Mouse (Mus musculus) spleen, adult 2 months (tissue): ENCODE measurements at regions not wholly inside any gene's neighbourhood (a gene's known extent, or its start where the extent isn't known, plus 50 kb on each side); places are given as distances from the start of the nearest gene placed in this dataset.

ENCODE experiments used
- DNase-seq, 2 experiments: peaks; one replicate each; pipeline versions ENCODE4 v3.0.0 to v3.0.0-alpha.2; 2012 to 2021; ENCODE audit warnings: low spot score in 2 of 2, low read depth in 1 of 2
- H3K27ac ChIP-seq: fragments of 200-500 bp; 2 replicates; pipeline ENCODE4 v1.5.1; 2012; ENCODE audit warnings: low read length, inconsistent platforms; ENCODE audit not compliant: insufficient read depth
- H3K27me3 ChIP-seq: fragments of 200-500 bp; 2 replicates; pipeline ENCODE4 v1.6.1; 2012; ENCODE audit warnings: mild to moderate bottlenecking, moderate library complexity, low read length, inconsistent platforms; ENCODE audit not compliant: control insufficient read depth, insufficient read depth
- H3K36me3 ChIP-seq: fragments of 200-500 bp; 2 replicates; pipeline ENCODE4 v1.6.1; 2012; ENCODE audit warnings: mild to moderate bottlenecking, low read length, inconsistent platforms; ENCODE audit not compliant: control insufficient read depth, insufficient read depth
- H3K4me1 ChIP-seq: fragments of 200-500 bp; 2 replicates; pipeline ENCODE4 v1.6.1; 2011; ENCODE audit warnings: inconsistent platforms; ENCODE audit not compliant: control insufficient read depth, insufficient read depth, insufficient read length
- H3K4me3 ChIP-seq: fragments of 200-500 bp; 2 replicates; pipeline ENCODE4 v1.5.1; 2011; ENCODE audit warnings: mild to moderate bottlenecking, inconsistent platforms; ENCODE audit not compliant: insufficient read depth, insufficient read length; ENCODE audit errors: extremely low read depth
- CTCF ChIP-seq: fragments of 200-500 bp; IDR thresholded peaks from 2 replicates; pipeline ENCODE4 v1.5.1; 2011; ENCODE audit warnings: mild to moderate bottlenecking, inconsistent platforms; ENCODE audit not compliant: insufficient read depth, insufficient read length, insufficient replicate concordance; ENCODE audit errors: extremely low read depth
- POLR2A ChIP-seq: fragments of 200-500 bp; IDR thresholded peaks from 2 replicates; pipeline ENCODE4 v1.6.1; 2011; ENCODE audit warnings: low read depth, low read length, inconsistent platforms
- WGBS: fragments of 180-500 bp; shearing (Covaris S2); methylation state at CpG from one replicate; pipeline ENCODE4 v1.1.7; 2018; 5-methylcytosine and 5-hydroxymethylcytosine counted together

DNA sequence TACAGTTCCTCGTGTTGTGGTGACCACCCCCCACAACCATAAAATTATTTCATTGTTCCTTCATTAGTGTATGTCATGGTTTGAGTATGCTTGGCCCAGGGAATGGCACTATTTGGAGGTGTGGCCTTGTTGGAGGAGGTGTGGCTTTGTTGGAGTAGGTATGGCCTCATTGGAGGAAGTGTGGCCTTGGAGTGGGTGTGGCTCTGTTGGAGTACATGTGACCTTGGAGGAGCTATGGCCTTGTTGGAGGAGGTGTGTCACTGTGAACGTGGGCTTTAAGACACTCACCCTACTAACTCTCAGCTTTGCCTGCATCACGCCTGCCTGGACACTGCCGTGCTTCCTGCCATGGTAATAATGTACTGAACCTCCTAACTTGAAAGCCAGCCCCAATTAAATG lies 179.9 kb downstream of the Cryba4 start:
- Histone ChIP-seq H3K27ac (no peak overlapping the region), H3K4me3 (no peak overlapping the region), H3K27me3 (no peaks in the 10 kb centered on the region), H3K36me3 (no peaks in the 10 kb centered on the region), H3K4me1 (no peaks in the 10 kb centered on the region)
- TF ChIP-seq CTCF (no peak), POLR2A (no peak)
- 53% methylated on average over 4 of the region's 4 CpGs for WGBS
- DNase-seq: no peak

DNA sequence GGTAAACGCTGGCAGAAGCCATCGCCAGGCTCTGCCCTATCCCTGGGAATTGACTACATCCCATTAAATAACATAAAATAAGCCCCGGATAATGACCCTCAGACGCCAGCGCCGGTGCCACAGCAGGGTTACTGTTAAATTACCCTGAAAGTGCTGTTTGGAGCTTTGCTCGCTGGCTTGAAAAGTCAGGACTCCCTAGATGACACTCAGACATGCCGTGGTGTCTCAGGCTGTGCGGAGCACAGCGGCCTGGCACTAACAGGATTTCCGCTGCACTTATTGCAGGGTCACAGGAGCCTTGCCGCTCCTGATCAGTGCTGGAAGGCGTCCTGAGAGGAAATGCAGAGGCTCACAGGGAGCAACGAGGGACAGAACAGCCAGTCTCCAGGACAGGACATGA lies 175.2 kb downstream of the Cryba4 start:
- Histone ChIP-seq H3K27ac (no peak overlapping the region), H3K36me3 (no peaks in the 10 kb centered on the region), H3K27me3 (no peaks in the 10 kb centered on the region), H3K4me3 (no peak overlapping the region), H3K4me1 (no peaks in the 10 kb centered on the region)
- no peak for DNase-seq
- 81% methylated on average over 14 of the region's 14 CpGs for WGBS
- TF ChIP-seq CTCF: no peak
- TF ChIP-seq POLR2A: no peak

DNA sequence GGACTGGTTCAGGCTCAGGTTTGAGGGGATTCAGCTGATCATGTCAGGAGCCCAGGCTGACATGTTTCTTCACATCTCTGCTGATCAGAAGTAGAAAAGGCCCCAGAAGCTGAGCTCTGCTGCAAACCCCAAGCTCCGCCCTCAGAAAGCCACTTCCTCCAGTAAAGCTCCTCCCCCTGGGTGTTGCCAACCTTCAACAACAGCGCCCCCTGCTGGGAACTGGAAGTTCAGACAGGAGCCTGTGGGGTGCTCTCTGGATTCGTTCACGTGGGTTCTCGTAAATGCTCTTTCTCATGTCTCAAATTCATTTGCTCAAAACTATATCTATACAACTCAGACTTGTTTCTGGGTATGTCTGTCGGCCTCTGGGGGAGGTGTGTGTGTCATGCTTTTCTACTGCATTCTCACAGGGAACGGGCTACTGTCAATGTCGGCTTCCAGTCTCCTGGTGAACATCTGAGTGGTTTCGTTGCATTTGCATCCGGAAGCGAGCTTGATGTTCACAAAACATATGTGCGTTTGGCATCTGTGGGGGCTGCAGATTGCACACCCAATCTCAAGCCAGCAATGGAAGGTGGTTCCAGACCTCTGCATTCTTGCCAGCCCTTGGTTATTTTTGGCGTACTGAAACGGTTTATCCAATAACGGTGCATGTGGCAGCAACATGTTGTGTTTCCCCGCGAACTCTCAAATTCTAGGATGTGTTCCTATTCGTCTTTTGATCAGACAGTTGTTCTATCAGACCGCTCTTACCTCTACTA lies 174.3 kb downstream of the Cryba4 start:
- no peak overlapping the region for H3K4me3 ChIP-seq
- no peak overlapping the region for H3K27ac ChIP-seq
- no peaks in the 10 kb centered on the region for H3K36me3 ChIP-seq
- peak in 1 of 2 experiments; percentile 13 for DNase-seq
- 83% methylated on average over 19 of the region's 19 CpGs for WGBS
- TF ChIP-seq POLR2A (no peak), CTCF (no peak)
- no peaks in the 10 kb centered on the region for H3K4me1 ChIP-seq
- no peaks in the 10 kb centered on the region for H3K27me3 ChIP-seq

DNA sequence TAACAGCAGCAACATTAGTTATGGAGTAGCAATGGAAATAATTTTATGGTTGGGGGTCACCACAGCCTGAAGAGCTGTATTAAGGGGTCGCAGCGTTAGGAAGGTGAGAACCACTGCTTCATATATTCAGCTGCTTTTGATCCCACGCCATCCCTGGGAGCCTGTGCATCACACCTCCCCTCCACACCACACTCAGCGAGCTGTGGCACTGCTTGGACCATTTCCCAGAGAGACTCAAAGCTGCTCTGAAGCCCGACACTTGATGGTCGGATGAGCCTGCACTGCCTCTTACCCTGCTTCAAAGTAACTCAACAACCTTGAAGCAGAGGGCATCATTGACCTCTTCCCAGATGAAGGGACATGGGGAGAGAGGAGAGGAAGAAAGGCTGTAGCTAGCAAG lies 171.3 kb downstream of the Cryba4 start:
- H3K4me1 ChIP-seq: no peaks in the 10 kb centered on the region

DNA sequence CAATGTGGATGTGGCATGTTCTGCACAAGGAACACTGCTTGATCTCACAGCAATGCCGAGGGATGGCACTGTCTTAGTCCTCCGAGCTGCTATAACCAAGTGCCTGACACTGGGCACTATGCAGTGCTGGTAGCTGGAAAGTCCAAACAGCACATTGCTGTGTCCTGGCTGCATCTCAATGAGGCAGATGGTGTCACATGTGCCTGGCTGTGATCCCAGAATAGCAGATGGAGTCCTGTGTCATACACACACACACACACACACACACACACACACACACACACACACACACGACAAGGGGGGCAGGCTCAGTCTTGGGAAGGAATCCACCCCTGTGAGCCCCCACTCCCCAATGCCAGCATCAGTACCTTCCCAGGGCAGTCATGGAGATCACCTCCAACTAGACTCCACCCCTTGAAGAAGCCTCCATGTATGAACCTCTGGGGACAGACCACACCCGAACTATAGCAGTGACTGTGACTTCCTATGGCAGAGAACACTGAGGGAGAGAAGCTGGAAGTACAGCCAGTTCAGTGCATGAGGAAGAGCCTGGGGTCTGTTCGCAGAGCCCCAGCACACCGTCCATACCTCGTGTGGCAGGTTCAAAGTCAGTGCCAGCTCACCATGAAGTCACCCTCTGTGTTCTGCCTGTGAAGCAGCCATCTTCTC lies 160.3 kb downstream of the Cryba4 start:
- no peaks in the 10 kb centered on the region for H3K27me3 ChIP-seq
- H3K4me1 ChIP-seq: peaks cover 14% of the 10 kb centered on the region; the same call in 1 of the 2 replicates
- no peak overlapping the region for H3K4me3 ChIP-seq
- 55% methylated on average over 7 of the region's 7 CpGs for WGBS
- H3K36me3 ChIP-seq: no peaks in the 10 kb centered on the region
- DNase-seq: peak in 1 of 2 experiments; percentile 11
- H3K27ac ChIP-seq: peak overlapping the region; percentile 31
- TF ChIP-seq CTCF (no peak), POLR2A (no peak)

More for the DNA sequence above, 171.3 kb downstream of the Cryba4 start:
- Histone ChIP-seq H3K4me3 (no peak overlapping the region), H3K27me3 (no peaks in the 10 kb centered on the region), H3K27ac (no peak overlapping the region), H3K36me3 (no peaks in the 10 kb centered on the region)
- TF ChIP-seq CTCF (no peak), POLR2A (no peak)
- no peak for DNase-seq
- 75% methylated on average over 6 of the region's 6 CpGs for WGBS

DNA sequence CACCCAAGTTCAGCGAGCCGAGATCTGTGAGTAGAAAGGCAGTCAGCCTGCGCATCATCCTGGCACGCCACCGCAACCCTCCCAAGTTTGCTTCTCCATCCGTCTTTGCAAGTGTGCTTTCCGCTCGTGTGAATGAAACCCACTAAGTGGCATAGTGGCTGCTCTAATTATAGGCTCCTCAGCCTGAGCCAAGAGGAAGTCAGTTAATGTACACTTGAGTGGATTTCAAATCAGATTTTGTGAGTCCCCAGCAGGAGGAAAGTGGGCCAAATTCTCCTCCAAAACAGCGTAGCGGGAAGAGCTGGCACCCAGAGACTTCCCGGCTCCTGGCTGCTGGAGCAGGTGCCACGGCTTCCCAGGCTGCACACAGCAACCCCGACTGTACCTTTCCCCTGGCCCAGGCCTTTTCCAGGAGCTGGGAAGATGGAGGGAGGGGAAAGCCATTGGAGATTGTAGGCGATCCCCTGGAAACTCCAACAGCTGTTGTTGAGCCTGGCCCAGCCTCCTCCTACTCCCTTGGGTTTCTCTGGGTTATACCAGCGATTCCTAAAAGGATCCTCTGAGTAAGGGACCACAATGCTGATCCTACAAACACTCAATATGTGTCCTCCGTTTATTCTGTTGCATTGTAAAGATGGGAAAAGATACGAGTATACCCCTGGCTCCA lies 158.3 kb downstream of the Cryba4 start:
- H3K27ac ChIP-seq: no peak overlapping the region
- H3K27me3 ChIP-seq: no peaks in the 10 kb centered on the region
- H3K4me3 ChIP-seq: no peak overlapping the region
- 29% methylated on average over 17 of the region's 17 CpGs for WGBS
- TF ChIP-seq POLR2A (no peak), CTCF (no peak)
- peaks cover 14% of the 10 kb centered on the region; the same call in 1 of the 2 replicates for H3K4me1 ChIP-seq
- DNase-seq: peak in 1 of 2 experiments; percentile 20
- H3K36me3 ChIP-seq: no peaks in the 10 kb centered on the region

DNA sequence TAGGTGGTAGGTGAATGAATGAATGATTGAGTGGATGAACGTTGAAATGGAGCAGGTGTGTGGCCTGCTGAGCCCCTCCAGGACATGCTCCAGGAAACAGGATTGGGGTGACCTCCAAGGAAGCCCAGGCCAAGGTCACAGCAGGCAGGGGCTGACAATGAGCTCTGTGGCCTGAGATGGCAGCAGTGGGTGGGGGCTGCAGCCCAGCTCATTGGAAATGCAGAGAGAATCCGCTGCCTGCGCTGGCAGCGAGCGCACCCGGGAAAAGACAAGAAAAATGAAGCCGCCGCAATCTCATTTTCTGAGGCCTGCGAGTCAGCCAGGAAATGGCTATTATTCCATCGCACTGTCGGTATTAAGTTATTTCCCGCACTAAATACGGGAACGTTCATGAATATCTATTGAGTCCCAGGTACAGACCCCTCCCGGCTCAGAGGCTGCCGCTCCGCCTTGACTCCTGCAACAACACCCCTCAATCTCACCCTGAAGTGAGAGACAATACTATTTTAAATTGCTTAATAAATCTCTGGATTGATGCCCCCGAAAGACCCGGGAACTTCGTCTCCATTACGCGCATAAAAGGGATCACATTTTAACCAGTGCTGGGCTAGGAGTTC lies 153.7 kb downstream of the Cryba4 start:
- WGBS: 77% methylated on average over 22 of the region's 22 CpGs
- Histone ChIP-seq H3K27me3 (no peaks in the 10 kb centered on the region), H3K27ac (no peak overlapping the region), H3K4me3 (no peak overlapping the region), H3K36me3 (no peaks in the 10 kb centered on the region), H3K4me1 (peaks cover 10% of the 10 kb centered on the region; the same call in 1 of the 2 replicates)
- no peak for DNase-seq
- no peak for TF ChIP-seq POLR2A
